Mouse (Mus musculus): ENCODE measurements around the gene Fbxl16. TPM values are rescaled to one million over a fixed set of nuclear protein-coding genes. Genes with fewer than 3 reads are reported as not detected.

Fbxl16 gene
- polyA plus RNA-seq, 1 experiment from 2014 or later: 0.05 TPM

DNA sequence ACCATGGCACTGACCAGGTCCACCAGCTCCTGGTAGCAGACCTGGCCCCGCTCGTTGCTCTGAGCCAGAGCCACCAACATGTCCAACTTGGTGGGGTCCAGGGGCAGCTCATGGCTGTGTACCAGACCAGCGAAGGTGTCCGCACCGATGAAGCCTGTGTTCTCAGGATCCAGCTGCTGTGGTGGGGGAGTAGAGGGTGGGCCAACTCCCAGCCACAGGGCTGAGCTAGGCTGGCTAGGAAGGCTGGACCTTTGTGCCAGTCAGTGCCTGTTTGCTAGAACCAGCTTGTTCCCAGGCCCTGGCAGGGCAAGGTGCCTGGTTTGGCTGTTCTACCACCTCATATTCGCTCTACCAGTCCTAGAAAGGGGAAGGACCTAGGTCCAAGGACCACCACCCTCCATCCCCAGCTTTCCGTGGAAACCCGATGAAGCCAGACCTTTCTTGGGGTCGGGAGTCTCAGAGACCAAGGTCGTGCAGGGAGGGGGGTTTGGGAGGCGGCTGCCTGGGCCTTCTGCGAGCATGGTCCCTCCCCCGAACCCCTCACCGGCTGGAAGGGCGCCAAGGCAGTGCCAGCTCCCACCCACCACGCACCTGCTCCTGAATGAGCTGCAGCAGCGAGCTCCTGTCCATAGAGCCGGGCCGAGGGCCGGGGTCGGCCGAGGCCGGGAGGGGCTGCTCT is 27.7 kb downstream of the Fbxl16 start:
- H3K27me3 ChIP-seq: no peaks in the 10 kb centered on the region
- H3K9me3 ChIP-seq (replicated peaks): no peaks in the 10 kb centered on the region
- peak overlapping the region; percentile 73 for H3K4me2 ChIP-seq
- peaks cover 62% of the 10 kb centered on the region for H3K36me3 ChIP-seq
- no peak overlapping the region; the same call in 1 of the 2 replicates for H3K27ac ChIP-seq
- H3K9ac ChIP-seq: peak overlapping the region; percentile 61
- ATAC-seq (ENCODE audit: low read depth): no peak
- WGBS (ENCODE audit: insufficient replicate concordance): 26% methylated on average over 23 of the region's 23 CpGs
- no peak for DNase-seq
- peak overlapping the region; percentile 43 for H3K4me3 ChIP-seq (replicated peaks)
- H3K4me1 ChIP-seq (replicated peaks): peaks cover 78% of the 10 kb centered on the region

DNA sequence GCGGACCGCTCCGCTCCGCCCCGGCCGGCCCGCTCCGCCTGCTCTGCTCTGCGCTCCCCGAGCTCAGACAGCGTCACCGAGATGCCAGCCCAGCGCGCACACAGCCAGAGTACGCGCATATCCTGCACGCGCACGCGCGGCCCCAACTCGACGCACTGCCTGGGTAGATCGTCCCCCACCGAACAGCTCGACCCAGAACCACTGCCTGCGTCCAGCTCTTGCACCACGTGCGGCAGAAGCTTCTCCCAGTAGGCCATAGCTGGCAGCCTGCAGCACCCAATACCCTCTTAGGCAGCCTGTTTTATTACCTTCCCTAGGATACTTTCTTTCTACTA is 28.2 kb downstream of the Fbxl16 start, which contains the start of gene Rhbdl1:
TSS of gene Rhbdl1 (minus strand) at position 220 of the 335 bp plus-strand sequence.
- peaks cover 62% of the 10 kb centered on the region for H3K36me3 ChIP-seq
- H3K27ac ChIP-seq: peak within 1 kb of the TSS; percentile 47

DNA sequence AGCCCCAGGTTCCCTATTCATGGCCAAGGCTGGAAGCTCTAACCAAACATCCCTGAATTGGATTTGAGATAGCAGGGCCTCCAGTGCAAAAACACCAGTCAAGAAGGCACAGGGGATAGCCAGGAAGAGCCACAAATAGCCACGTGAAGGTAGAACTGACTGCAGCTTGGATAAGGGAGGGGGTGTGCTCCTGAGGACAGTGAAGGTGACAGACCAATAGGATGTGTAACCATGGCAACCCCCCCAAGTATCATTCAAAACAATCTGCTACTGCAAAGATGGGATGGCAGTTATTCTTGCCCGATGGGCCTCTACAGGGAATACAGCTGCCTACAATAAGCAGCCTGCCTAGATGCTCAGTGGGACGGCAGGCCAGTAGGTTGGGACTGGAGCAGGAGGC is 28.6 kb downstream of the Fbxl16 start:
- DNase-seq: no peak
- WGBS (ENCODE audit: insufficient replicate concordance): 52% methylated on average over 3 of the region's 3 CpGs
- Histone ChIP-seq H3K4me1 (replicated peaks) (peaks cover 74% of the 10 kb centered on the region), H3K9ac (peak overlapping the region; percentile 61), H3K36me3 (peaks cover 67% of the 10 kb centered on the region), H3K27me3 (no peaks in the 10 kb centered on the region), H3K9me3 (replicated peaks) (no peaks in the 10 kb centered on the region), H3K4me3 (replicated peaks) (no peak overlapping the region), H3K4me2 (no peak overlapping the region), H3K27ac (peak overlapping the region; percentile 47; the same call in 1 of the 2 replicates)
- no peak for ATAC-seq (ENCODE audit: low read depth)

More for the DNA sequence above, 28.2 kb downstream of the Fbxl16 start, which contains the start of gene Rhbdl1:
- DNase-seq (no peak), ATAC-seq (ENCODE audit: low read depth) (no peak)
- Histone ChIP-seq H3K9ac (peak within 1 kb of the TSS; percentile 61), H3K4me1 (replicated peaks) (peaks cover 73% of the 10 kb centered on the region), H3K4me3 (replicated peaks) (peak within 1 kb of the TSS; percentile 43), H3K27me3 (no peaks in the 10 kb centered on the region), H3K9me3 (replicated peaks) (no peaks in the 10 kb centered on the region), H3K4me2 (peak within 1 kb of the TSS; percentile 73)
- 10% methylated on average over 28 of the region's 29 CpGs for WGBS (ENCODE audit: insufficient replicate concordance)

DNA sequence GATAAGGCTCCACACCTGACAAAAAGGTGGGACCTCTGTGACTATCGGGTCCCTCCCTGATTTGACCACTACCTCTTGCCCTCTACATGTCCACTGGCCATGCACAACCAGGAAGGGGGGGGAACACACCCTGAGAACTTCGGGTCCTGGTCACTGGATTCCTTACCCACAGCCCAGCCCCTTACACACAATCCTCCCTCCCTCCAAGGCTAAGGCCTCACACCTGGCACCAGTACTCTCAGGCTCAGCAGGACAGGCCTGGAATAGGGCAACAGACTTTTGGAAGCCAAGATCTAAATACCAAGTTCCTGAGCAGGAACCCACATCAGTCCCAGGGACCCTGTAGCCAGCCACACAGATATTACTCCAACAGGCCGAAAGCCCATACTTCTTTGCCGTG is 30.0 kb downstream of the Fbxl16 start:
- Histone ChIP-seq H3K9ac (no peak overlapping the region; the same call in 1 of the 2 replicates), H3K27me3 (no peaks in the 10 kb centered on the region), H3K27ac (peak overlapping the region; percentile 50; the same call in 1 of the 2 replicates), H3K4me3 (replicated peaks) (no peak overlapping the region), H3K9me3 (replicated peaks) (no peaks in the 10 kb centered on the region), H3K4me1 (replicated peaks) (peaks cover 83% of the 10 kb centered on the region), H3K36me3 (peaks cover 76% of the 10 kb centered on the region), H3K4me2 (no peak overlapping the region)
- 71% methylated on average over 4 of the region's 4 CpGs for WGBS (ENCODE audit: insufficient replicate concordance)
- ATAC-seq (ENCODE audit: low read depth) (no peak), DNase-seq (no peak)

DNA sequence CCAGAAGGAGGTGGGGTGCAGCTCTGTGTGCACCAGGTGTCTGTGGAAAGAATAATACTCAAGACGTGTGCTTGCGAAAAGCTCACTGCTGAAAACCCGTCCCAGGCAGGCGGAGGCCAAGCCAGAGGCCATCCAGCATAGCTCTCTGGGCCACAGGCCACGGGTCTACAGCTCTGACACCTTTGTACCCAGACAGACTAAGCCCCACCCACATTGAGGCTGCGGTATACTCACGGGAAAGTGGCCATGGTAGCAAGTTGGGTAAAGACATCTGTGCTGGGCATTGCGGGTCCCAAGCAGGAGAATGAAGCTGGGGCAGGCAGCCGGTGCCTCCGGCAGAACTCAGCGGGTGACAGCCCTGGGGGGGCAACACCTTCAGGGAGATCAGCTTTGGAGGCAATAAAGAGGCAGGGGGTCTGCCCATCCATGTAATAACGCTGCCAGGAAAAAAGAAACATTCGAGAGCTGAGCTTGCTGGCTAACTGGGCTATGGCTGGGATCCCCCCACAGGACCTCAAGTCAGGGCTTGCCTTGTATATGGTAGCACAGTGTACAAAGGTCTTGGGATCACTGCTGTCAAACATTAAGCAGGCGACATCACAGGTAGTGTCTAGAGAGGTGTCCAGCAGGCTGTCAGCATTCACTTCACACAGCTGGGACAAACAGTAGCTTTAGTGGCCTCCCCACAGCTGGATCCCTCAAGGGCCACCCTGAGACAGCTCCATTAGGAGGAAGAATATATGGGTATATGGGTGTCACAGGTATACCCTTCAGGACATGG is 30.8 kb downstream of the Fbxl16 start:
- DNase-seq (no peak), ATAC-seq (ENCODE audit: low read depth) (no peak)
- 80% methylated on average over 14 of the region's 14 CpGs for WGBS (ENCODE audit: insufficient replicate concordance)
- Histone ChIP-seq H3K4me1 (replicated peaks) (peaks cover 78% of the 10 kb centered on the region), H3K9ac (no peak overlapping the region; the same call in 1 of the 2 replicates), H3K27me3 (no peaks in the 10 kb centered on the region), H3K4me3 (replicated peaks) (no peak overlapping the region), H3K4me2 (peak overlapping the region; percentile 9; the same call in 1 of the 2 replicates), H3K27ac (peak overlapping the region; percentile 50), H3K9me3 (replicated peaks) (no peaks in the 10 kb centered on the region), H3K36me3 (peaks cover 74% of the 10 kb centered on the region)

DNA sequence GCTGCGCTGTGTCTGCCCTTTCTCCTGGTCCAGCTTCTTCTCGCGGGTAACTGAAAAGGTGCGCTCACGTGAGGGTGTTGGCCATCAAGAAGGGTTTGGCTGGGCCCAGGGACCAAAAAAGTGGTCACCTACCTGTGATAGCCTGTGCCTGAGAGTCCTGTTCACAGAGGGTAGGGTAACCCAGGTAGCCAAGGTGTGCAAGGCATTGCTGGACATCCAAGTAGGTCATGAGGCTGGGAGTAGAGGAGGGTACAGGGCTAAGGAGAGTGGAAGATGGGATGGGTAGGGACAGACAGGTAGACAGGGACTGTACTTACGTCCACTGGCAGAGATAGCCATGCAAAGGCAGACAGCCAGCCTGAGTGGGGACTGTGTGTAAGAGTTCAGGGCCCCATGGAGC is 31.6 kb downstream of the Fbxl16 start:
- DNase-seq: no peak
- Histone ChIP-seq H3K27ac (no peak overlapping the region), H3K4me3 (replicated peaks) (no peak overlapping the region), H3K9me3 (replicated peaks) (no peaks in the 10 kb centered on the region), H3K4me2 (no peak overlapping the region), H3K36me3 (peaks cover 72% of the 10 kb centered on the region), H3K9ac (0 out of 2 replicates have a peak overlapping the region, but pooled peaks have one; percentile 5), H3K4me1 (replicated peaks) (peaks cover 77% of the 10 kb centered on the region), H3K27me3 (no peaks in the 10 kb centered on the region)
- ATAC-seq (ENCODE audit: low read depth): no peak
- WGBS (ENCODE audit: insufficient replicate concordance): 90% methylated on average over 6 of the region's 6 CpGs

DNA sequence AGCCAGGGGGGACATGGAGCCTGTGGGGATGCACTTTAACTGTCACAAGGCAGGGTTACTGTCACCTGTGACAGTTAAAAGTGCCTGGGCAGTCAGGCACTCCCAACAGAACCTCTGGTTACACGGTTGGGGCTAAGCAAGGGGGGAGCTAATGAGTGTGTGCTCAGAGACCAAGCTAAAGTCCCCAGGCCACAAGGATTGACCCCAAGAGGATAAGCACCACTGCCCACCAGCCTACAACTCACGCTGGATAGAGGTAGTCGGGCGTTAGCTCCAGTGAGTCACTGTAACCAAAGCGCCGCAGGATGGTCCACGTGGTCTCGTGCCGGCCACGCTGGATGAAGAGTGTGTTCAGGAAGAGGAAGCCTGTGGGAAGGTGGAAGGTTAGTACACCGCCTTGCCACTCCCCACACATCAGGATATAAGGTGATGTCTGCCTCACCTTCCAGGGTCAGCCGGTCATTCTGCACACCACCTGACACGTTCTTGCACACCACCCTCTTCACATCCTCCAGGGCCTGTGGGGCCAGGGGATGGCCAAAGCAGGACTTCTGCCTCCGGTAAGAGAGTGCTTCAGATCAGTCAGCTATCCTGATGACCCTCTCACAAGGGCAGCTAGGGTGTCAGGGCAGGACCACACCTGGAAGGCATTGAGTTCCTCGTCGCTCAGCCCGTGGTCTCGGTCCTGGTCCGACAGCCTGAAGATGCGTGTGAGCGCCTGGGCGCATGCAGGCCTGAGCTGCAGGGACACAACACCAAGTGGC is 32.4 kb downstream of the Fbxl16 start, which contains the start of gene Gm20683:
TSS of gene Gm20683 (minus strand) at position 647 of the 764 bp plus-strand sequence.
- Histone ChIP-seq H3K27me3 (no peaks in the 10 kb centered on the region), H3K4me2 (peak within 1 kb of the TSS; percentile 87; the same call in 1 of the 2 replicates), H3K9me3 (replicated peaks) (no peaks in the 10 kb centered on the region), H3K4me1 (replicated peaks) (peaks cover 69% of the 10 kb centered on the region), H3K27ac (no peak within 1 kb of the TSS; the same call in none of the 2 replicates), H3K36me3 (peaks cover 76% of the 10 kb centered on the region), H3K9ac (peak within 1 kb of the TSS; percentile 33; the same call in 1 of the 2 replicates), H3K4me3 (replicated peaks) (no peak within 1 kb of the TSS)
- ATAC-seq (ENCODE audit: low read depth): no peak
- WGBS (ENCODE audit: insufficient replicate concordance): 92% methylated on average over 20 of the region's 22 CpGs
- no peak for DNase-seq

DNA sequence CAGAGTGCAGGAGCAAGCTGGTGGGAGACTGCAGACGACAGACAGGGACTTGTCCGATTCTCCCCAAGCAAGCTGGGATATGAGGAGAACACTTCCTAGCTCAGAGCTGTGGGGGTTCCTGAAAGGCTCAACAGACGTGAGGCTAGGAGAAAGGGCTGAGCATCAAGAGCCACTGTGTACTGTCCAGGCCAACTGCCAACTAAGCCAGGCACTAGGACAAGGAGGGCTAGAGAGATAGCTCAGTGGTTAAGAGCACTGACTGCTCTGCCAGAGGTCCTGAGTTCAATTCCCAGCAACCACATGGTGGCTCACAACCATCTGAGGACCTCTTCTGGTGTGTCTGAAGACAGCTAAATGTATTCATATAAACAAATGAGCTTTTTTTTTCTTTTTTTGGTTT is 33.6 kb downstream of the Fbxl16 start:
- Histone ChIP-seq H3K9me3 (replicated peaks) (no peaks in the 10 kb centered on the region), H3K4me3 (replicated peaks) (no peak overlapping the region), H3K27me3 (no peaks in the 10 kb centered on the region), H3K27ac (no peak overlapping the region; the same call in none of the 2 replicates), H3K4me1 (replicated peaks) (peaks cover 57% of the 10 kb centered on the region), H3K4me2 (peak overlapping the region; percentile 87), H3K36me3 (peaks cover 85% of the 10 kb centered on the region), H3K9ac (peak overlapping the region; percentile 33; the same call in 1 of the 2 replicates)
- 79% methylated on average over 3 of the region's 3 CpGs for WGBS (ENCODE audit: insufficient replicate concordance)
- ATAC-seq (ENCODE audit: low read depth) (no peak), DNase-seq (no peak)

DNA sequence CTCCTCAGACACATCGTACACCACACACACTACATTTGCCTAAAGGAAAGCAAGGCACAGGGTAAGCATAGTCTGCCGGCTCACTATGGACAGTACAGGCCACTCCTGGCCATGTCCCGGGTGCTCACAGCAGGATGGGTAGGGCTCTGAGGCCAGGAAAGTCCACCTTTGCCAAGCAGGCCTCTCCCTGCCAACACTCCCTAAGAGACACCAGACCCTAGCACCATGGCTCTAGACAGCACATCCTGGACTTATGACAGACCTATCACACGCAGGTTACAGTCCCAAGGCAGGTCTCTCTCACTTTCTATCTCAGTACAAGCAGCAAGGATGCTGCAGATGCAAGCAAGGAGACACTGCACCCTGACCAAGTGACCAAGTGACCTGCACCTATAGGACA is 34.2 kb downstream of the Fbxl16 start:
- Histone ChIP-seq H3K36me3 (peaks cover 84% of the 10 kb centered on the region), H3K4me3 (replicated peaks) (peak overlapping the region; percentile 74), H3K27me3 (no peaks in the 10 kb centered on the region), H3K4me2 (peak overlapping the region; percentile 87), H3K9ac (peak overlapping the region; percentile 81), H3K9me3 (replicated peaks) (no peaks in the 10 kb centered on the region), H3K4me1 (replicated peaks) (peaks cover 51% of the 10 kb centered on the region), H3K27ac (peak overlapping the region; percentile 86)
- ATAC-seq (ENCODE audit: low read depth) (no peak), DNase-seq (no peak)
- whole genome bisulfite sequencing (ENCODE audit: insufficient replicate concordance): 84% methylated on average over 4 of the region's 4 CpGs

DNA sequence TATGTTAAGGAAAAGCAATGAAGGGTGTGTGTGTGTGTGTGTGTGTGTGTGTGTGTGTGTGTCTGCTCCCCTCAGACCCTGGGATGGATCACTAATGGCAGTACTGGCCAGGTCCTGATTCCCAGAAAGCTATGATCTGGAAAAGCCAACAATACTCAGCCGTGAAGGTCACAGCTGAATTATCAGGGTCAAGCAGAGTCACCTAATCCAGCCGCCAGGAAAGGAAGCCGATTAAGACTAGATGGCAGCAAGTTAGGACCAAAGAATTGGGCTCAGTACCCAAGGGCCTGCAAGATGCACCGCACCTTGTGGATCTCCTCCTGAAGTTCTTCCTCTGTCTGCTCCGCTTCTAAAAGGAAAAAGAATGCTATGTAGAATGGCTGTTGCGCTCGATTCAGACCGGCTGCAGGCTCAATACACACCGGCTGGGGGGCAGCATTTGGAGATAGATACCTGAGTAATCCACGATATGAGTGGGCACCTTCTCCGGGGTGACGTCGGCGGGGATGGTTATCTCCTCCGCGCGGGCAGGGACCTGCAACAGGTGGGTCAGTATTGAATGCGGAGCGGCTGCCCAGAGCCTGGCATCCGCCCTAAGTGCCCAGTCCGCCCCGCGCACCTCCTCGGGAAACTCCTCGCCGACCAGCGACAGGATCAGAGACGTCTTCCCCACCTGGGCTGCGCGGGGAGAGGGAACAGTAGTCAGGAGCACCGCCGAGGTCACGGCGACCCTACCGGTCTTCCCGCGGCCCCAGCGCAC is 34.9 kb downstream of the Fbxl16 start:
- Histone ChIP-seq H3K9ac (peak overlapping the region; percentile 81), H3K4me2 (peak overlapping the region; percentile 87), H3K4me3 (replicated peaks) (peak overlapping the region; percentile 74), H3K36me3 (peaks cover 85% of the 10 kb centered on the region), H3K9me3 (replicated peaks) (no peaks in the 10 kb centered on the region), H3K4me1 (replicated peaks) (peaks cover 46% of the 10 kb centered on the region), H3K27me3 (no peaks in the 10 kb centered on the region), H3K27ac (peak overlapping the region; percentile 86)
- ATAC-seq (ENCODE audit: low read depth): peak; percentile 39
- 1% methylated on average over 38 of the region's 38 CpGs for WGBS (ENCODE audit: insufficient replicate concordance)
- DNase-seq: no peak

All from liver, embryonic 13.5 days (tissue).